Mouse (Mus musculus) erythroblast, embryonic 14.5 days (primary cell): ENCODE results near the gene Cish. TPM values are rescaled to one million over a fixed set of nuclear protein-coding genes. Genes with fewer than 3 reads are reported as not detected.

ENCODE experiments used
- H3K27me3 ChIP-seq: 2 replicates; pipeline ENCODE4 v1.6.1; 2012; ENCODE audit warnings: inconsistent platforms; ENCODE audit not compliant: control insufficient read depth
- H3K36me3 ChIP-seq: 2 replicates; pipeline ENCODE4 v1.6.1; 2012; ENCODE audit warnings: mild to moderate bottlenecking, inconsistent platforms; ENCODE audit not compliant: control insufficient read depth
- H3K4me1 ChIP-seq: 2 replicates; pipeline ENCODE4 v1.6.1; 2012; ENCODE audit warnings: inconsistent platforms; ENCODE audit not compliant: control insufficient read depth
- H3K4me3 ChIP-seq: replicated peaks from 2 replicates; pipeline ENCODE3; 2012; ENCODE audit warnings: moderate library complexity, mild to moderate bottlenecking, inconsistent platforms
- H3K9me3 ChIP-seq: 2 replicates; pipeline ENCODE4 v1.6.1; 2012; ENCODE audit warnings: low read length, inconsistent platforms, mixed read lengths; ENCODE audit not compliant: control insufficient read depth
- GATA1 ChIP-seq: IDR thresholded peaks from 2 replicates; pipeline ENCODE4 v1.6.1; 2012; ENCODE audit warnings: low read length, inconsistent platforms, mixed read lengths
- TAL1 ChIP-seq: IDR thresholded peaks from 3 replicates; pipeline ENCODE4 v1.6.1; 2012; ENCODE audit warnings: low read length, inconsistent platforms, mixed read lengths
- polyA plus RNA-seq: library from polyadenylated mRNA; stranded (reverse); fragments of >175 nt; gene quantifications from 2 replicates; pipeline ENCODE4 v1.2.3, GENCODE M21; 2012

Gene Cish
- polyA plus RNA-seq, 1 experiment, result 4.1 TPM

- H3K4me1 ChIP-seq, result peaks cover 39% of the 10 kb centered on the region
- H3K27me3 ChIP-seq, result peaks cover 12% of the 10 kb centered on the region
- no peak for TF ChIP-seq TAL1
- no peak for TF ChIP-seq GATA1
- H3K9me3 ChIP-seq, result no peaks in the 10 kb centered on the region
- H3K4me3 ChIP-seq, result no peak overlapping the region
- peaks cover 6% of the 10 kb centered on the region for H3K36me3 ChIP-seq
Measured at GRCm38 (mm10) chr9:107336386-107336785, 40.6 kb downstream of the Cish start.

DNA sequence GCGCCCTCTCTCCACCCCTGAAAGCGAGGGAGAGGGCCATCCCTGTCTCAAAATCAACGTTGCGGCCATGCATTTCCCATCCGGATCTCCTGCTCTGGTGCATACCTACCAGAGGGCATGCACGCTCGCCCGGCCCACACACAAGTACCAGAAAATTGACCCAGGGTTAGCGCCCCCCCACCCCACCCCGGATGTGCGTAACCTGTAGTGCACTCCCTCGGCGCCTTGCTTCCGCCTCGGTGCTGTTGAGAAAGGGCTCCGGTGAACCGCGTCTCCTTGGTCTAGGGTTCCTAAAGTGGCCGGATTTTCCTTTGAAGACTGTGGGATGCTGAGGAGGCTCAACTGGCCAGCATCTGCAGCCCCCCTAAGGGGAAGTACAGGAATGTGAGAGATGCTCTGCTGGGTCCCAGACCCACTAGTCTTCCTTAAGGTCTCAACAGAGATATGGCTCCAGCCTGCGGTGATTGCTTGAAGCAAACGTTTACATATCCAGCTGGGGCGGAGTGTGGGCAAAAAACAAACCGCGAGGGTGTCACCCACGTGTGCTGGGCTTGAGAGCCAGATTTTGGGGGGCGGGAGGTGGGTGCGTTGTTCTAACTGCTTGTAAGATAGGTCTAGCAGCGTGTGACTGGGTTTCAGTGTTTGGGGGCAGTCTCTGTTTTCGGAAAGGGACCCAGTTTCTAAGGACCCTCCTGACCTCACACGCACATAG lies 42.5 kb downstream of the Cish start, which contains the start of gene Hemk1:
Gene Hemk1 (minus strand): TSS at position 179 of the 712 bp plus-strand sequence.
- Histone ChIP-seq H3K4me1 (peaks cover 39% of the 10 kb centered on the region), H3K9me3 (no peaks in the 10 kb centered on the region), H3K36me3 (peaks cover 4% of the 10 kb centered on the region), H3K27me3 (peaks cover 25% of the 10 kb centered on the region), H3K4me3 (peak within 1 kb of the TSS; percentile 69)
- TF ChIP-seq TAL1, result no peak
- TF ChIP-seq GATA1, result no peak

DNA sequence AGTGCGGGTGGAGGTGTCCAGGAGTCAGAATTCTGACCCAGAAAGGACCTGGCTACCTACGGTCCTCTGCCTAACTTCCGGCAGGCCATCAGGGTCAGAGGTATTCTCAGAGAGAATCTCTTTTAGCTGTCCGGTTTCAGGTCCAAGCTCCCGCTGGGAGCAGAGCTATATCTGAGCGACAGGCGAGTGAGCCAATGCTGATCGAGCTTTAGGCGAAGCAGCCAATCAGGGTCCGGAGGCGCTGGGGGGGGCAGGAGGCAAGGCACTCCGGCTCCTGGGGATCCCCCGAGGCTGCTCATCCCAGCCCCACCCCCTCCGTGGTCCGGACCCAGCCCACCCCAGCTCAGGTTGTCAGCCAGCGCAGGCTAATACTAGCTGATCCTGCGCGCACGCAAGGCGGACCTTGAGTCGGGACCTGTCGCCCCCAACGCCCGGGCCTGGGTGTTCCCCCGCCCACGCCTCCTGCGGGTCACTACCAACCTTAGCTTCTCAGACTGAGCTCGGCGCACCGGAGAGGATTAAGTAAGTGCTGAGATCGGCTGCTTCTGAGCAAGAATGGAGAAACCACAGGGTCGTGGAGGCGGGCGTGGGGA lies 44.5 kb downstream of the Cish start, which contains the start of gene 6430571L13Rik:
Gene 6430571L13Rik (plus strand): TSS at position 336 of the 593 bp plus-strand sequence.
- TF ChIP-seq GATA1, result no peak
- TF ChIP-seq TAL1, result no peak
- H3K9me3 ChIP-seq, result no peaks in the 10 kb centered on the region
- peaks cover 39% of the 10 kb centered on the region for H3K4me1 ChIP-seq
- H3K36me3 ChIP-seq, result no peaks in the 10 kb centered on the region
- peak within 1 kb of the TSS; percentile 58 for H3K4me3 ChIP-seq
- peaks cover 32% of the 10 kb centered on the region for H3K27me3 ChIP-seq

- H3K27me3 ChIP-seq, result peaks cover 32% of the 10 kb centered on the region
- no peaks in the 10 kb centered on the region for H3K36me3 ChIP-seq
- H3K9me3 ChIP-seq, result no peaks in the 10 kb centered on the region
- TF ChIP-seq GATA1 (no peak), TAL1 (no peak)
- H3K4me3 ChIP-seq, result peak overlapping the region; percentile 58
- H3K4me1 ChIP-seq, result peaks cover 35% of the 10 kb centered on the region
Measured at GRCm38 (mm10) chr9:107340911-107341645, 45.3 kb downstream of the Cish start.

DNA sequence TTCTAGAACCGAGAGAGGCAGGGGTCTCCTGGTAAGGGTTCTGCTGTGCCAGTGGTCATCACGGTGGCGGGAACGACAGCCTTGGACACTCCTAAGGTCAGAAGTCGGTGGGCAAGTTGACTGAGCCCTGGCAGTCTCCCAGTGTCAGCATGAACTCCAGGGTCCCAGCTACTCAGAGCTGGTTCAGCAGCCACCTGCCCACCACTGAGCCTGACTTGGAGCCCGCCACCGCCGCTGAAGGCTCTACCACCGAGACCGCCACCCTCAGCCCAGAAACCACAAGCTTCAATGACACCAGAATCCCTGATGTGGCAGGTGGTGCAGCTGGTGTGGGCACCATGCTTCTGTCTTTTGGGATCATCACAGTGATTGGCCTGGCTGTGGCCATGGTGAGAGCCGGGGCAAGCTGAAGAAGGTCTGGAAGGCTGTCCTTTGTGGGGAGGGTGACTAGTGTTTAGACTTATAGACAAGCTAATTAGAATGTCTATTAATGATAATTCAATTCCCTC lies 46.4 kb downstream of the Cish start:
- H3K9me3 ChIP-seq, result no peaks in the 10 kb centered on the region
- H3K36me3 ChIP-seq, result no peaks in the 10 kb centered on the region
- TF ChIP-seq GATA1, result no peak
- no peak for TF ChIP-seq TAL1
- H3K4me1 ChIP-seq, result peaks cover 27% of the 10 kb centered on the region
- H3K27me3 ChIP-seq, result peaks cover 32% of the 10 kb centered on the region
- H3K4me3 ChIP-seq, result no peak overlapping the region

GRCm38 (mm10) chr9:107343146-107343943 lies 47.5 kb downstream of the Cish start:
- Histone ChIP-seq H3K4me1 (peaks cover 16% of the 10 kb centered on the region), H3K27me3 (peaks cover 32% of the 10 kb centered on the region), H3K36me3 (no peaks in the 10 kb centered on the region), H3K9me3 (no peaks in the 10 kb centered on the region), H3K4me3 (no peak overlapping the region)
- TF ChIP-seq TAL1 (no peak), GATA1 (no peak)

GRCm38 (mm10) chr9:107344027-107344426 lies 48.2 kb downstream of the Cish start:
- H3K4me1 ChIP-seq, result peaks cover 11% of the 10 kb centered on the region

DNA sequence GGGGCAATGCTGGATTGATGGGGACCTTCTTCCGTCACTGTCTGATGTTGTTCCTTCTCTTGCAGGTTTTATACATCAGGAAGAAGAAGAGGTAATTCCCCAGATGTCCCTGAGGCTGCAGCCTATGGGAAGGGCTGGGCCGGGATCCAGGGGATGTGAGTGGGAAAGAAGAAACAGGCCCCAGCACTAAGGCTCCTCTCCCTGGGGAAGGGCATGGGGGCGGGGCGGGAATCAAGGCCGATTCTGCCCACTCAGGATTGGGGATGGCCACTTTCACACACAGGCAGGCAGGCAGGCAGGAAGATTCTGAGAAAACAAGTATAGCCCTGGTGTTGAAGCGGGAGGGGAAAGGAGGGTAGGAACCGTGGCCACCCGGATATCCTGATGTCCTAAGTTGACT lies 50.3 kb downstream of the Cish start:
- Histone ChIP-seq H3K9me3 (no peaks in the 10 kb centered on the region), H3K27me3 (peaks cover 23% of the 10 kb centered on the region), H3K4me1 (peaks cover under 1% of the 10 kb centered on the region), H3K36me3 (no peaks in the 10 kb centered on the region), H3K4me3 (no peak overlapping the region)
- TF ChIP-seq TAL1, result no peak
- TF ChIP-seq GATA1, result no peak

More at GRCm38 (mm10) chr9:107344027-107344426, 48.2 kb downstream of the Cish start:
- H3K4me3 ChIP-seq, result no peak overlapping the region
- no peak for TF ChIP-seq GATA1
- no peak for TF ChIP-seq TAL1
- no peaks in the 10 kb centered on the region for H3K36me3 ChIP-seq
- H3K9me3 ChIP-seq, result no peaks in the 10 kb centered on the region
- H3K27me3 ChIP-seq, result peaks cover 32% of the 10 kb centered on the region
